Mouse (Mus musculus): Measurements from ENCODE around the gene Dot1l.

Gene Dot1l

DNA sequence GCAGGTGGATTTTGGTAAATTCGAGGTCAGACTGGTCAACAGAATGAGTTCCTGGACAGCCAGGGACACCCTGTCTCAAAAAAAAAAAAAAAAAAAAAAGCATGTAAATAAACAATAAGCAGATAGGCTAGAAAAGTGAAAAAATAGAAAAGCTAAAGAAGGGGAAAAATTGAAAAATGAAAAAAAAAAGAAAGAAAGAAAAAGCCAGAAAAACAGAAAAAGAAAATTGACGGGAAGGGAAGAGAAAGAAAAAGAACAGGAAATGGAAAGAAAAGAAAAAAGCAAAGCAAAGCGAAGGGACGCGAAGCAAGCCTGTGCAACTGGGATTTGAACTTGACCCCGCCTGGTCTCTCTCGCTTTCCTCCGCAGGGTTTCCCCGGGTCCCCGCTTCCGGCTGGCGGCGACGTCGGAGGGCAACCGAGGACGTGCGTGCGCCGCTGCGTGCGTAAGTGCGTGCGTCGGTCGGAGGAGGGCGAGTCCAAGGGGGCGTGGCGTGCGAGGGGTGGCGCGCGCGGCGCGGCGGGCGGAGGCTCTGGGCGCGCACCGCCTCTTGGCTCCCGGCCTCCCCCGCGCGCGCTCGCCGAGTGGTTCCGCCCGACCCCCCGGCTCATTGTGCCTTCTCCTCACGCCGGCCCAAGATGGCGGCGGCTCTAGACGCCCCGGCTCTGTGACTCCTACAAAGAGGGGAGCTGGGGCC lies at the start of gene Dot1l:
TSS of gene Dot1l (plus strand) at position 613 of the 697 bp plus-strand sequence.
- DNase-seq, result peak; percentile 99

GRCm38 (mm10) chr10:80705479-80705878 lies 49.5 kb upstream of the Dot1l start:
- DNase-seq, result no peak

DNA sequence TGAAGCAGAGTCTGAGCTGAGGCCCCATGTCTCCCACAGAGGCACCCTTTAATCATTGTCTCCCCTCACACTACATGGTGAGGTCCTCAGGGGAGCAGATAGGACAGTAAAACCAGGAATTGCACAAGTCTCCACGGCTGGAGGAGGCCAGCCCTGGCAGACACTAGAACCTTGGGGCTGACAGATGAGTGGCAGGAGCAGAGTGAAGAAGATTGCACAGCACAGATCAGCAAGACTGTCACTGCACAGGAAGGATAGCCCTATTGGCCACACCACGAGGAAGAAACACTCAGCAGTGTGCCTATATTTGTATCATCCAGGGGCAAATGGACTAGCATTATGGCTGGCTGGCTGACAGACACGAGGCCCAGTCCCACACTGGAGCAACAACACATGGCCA lies 44.2 kb upstream of the Dot1l start:
- no peak for DNase-seq

- no peak for DNase-seq
These were observed 37.7 kb upstream of the Dot1l start for GRCm38 (mm10) chr10:80717281-80717680.

DNA sequence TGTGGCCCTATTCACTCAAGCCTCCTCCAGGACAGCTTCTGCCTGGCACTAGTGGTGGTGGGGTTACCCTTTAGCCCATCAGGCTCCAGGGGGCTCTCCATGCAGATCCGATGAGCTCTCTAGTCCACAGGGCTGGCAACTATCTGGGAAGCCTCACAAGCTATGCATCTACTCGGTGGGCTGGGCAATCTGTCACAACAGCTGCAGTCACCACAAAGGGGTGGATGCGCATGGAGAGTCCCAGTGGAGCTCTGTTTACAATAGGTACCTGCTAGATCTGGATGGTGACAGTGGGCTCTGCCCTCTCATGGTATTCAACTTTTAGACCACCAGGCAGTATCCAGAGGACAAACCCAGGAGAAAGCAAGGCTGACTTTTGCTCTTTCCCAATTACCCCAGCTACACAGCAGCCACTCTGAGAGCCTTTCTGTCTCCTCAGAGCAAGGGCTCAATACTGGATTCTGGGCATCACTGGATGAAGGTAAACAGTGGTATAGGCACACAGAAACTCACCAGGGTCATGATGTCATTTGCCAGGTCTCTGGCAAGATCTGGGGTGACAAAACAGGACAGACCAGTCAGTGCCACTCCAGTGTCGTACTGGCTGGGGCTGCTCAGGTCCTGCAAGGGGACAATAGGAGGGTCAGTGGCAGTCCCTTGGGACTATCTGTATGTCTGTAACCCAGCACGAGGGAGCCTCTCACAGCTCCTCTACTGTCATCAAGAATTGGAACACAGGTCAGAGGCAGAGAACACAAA lies 27.5 kb upstream of the Dot1l start:
- DNase-seq, result no peak

GRCm38 (mm10) chr10:80732611-80733101 lies 22.4 kb upstream of the Dot1l start:
- DNase-seq, result no peak

DNA sequence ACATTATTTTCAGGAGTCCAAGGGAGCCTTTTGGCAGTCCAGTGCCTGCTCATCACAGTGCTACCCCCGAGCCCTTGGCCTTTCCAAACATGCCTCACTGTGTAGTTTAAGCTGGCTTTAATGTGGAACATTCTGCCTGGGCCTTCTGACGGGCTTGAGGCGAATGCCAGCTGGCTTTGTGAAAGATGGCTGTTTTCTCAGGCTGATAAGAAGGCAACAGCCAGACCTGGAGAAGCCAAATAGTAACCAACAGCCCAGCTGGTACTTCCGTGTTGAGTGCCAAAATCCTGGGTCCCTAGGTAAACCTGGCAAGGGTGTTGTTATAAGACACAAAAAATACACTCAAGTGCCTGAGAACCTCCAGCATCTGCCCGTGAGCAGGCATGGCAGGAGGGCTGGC lies 18.3 kb upstream of the Dot1l start:
- no peak for DNase-seq

GRCm38 (mm10) chr10:80738657-80739056 lies 16.3 kb upstream of the Dot1l start:
- no peak for DNase-seq

DNA sequence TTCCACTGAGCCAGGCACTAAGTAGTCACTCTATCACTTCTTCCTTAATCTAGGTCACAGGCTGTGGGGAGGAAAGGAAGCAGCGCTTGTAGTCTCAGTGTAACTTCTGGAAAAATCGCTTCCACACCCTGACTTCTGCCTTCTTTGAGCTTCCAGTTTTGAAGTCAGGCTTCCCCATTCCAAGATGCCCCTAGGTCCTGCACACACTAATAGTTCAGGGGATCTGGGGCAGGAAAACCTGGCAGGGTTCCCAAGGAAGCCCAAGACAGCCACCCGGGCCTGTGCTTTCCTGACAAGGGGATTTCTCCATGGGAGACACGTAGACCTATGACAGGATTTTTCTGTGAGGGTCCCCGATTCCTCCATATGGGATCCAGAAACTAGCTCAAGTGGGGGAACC lies 13.9 kb upstream of the Dot1l start:
- DNase-seq, result peak; percentile 23

DNA sequence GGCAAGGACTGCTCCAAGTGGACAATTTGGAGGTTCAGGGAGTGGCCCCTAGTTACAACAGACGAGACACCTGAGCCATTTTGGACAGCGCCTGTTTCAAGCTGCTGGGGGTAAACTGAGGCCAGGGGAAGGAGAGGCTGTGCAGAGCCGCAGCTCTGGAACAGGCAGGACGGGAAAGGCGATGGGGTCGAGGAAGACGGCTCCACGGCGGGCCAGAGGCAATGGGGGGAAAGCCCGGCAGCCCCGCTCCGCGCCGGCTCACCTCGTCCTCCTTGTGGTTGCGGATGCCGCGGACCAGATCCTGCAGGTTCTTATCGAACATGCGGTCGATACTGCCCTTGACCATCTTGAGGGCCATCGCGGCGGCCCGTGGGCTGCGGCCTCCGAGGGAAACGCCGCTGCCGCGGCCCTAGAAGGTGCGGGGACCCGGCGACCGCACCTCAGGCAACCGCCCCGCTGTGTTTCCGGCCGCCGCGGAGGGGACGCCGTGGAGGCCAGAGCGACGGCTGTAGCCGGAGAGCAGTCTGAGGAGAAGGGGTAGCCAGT lies 13.3 kb upstream of the Dot1l start:
- DNase-seq, result no peak

DNA sequence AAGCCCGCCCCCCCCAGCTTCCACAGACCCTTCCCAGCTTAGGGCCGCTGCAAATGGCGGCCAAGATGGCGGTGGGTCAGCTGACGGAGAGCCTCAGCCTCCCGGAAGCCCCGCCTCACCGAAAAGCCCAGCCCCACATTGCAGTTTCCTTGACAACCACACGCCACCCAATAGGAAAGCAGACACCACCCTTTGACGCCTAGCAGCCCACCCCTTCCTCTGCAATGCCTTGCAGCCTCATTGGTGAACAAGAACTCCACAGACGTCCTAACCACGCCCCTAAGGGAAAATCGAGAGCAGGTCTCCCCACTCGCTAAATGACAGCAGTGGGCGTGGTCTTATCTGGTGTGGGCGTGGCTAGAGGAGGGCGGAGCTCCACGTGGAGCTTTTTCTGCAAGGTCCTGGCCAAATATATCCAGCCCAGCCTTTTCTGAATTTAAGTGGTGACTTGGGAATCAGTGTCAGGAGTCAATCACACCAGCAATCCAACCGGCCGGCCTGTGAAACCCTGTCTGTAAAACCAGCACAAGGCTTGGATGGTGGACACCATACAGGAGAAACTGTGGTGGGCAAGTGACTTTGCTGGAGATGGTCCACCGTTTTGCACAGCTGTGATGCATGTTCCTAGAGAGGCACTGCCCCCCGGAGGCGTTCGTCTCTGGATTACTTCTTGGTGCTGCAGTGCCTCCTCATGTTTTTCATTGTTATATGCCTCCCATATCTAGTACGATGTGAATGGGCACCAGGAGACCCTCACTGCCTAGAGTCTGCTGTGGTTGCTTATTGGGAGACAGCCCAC lies 12.6 kb upstream of the Dot1l start, which contains the start of gene Ap3d1:
TSS of gene Ap3d1 (minus strand) at position 85 of the 799 bp plus-strand sequence.
- peak; percentile 98 for DNase-seq

DNA sequence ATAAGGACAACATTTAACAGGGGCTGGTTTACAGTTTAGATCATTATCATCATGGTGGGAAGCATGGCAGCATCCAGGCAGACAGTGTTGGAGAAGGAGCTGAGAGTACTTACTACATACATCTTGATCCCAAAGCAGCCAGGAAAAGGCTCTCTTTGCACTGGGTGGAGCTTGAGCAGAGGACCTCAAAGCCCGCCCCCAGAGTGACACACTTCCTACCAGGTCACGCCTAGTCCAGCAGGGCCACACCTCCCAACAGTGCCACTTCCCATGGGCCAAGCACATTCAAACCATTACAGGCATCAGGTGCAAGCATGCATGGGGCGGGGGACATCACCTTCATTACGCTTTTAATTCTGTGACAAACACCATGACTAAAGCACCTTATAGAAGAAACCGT lies 10.7 kb upstream of the Dot1l start:
- peak; percentile 59 for DNase-seq

DNA sequence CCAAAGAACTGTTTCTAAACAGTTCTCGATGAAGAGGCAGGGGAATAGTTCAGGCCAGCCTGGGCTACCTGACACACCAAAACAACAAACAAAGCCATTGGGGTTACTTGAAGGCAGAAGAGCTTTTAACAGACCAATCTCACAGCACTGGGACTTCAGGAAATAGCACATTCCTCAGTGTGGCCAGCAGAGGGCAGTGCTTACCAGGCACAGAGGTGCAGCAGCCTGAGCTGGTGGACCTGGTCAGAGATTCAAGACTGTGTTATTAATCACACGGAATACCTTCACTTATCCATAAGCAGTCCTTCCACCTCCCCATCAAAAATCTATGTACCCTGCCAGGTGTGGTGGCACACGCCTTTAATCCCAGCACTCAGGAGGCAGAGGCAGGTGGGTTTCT lies 7.6 kb upstream of the Dot1l start:
- DNase-seq, result peak; percentile 84

DNA sequence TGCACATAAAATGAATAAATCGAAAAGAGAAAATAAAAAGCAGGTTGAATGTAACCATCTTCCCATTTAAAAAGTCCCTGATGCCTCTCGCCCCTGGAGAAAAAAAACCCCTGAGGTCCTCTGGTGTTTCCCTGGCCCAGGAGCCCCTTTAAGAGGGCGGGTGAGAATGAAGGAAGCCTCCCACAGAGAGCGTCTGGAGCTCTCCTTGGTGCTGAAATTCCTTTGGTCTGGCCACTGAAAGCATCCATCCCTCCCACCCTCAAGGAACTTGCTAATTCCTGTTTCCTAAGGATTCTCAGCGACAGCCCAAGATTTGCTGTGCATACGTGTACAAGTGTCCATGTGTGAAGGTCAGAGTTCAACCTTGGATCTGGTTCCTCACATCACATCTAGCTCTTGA lies 6.4 kb upstream of the Dot1l start:
- peak; percentile 75 for DNase-seq

DNA sequence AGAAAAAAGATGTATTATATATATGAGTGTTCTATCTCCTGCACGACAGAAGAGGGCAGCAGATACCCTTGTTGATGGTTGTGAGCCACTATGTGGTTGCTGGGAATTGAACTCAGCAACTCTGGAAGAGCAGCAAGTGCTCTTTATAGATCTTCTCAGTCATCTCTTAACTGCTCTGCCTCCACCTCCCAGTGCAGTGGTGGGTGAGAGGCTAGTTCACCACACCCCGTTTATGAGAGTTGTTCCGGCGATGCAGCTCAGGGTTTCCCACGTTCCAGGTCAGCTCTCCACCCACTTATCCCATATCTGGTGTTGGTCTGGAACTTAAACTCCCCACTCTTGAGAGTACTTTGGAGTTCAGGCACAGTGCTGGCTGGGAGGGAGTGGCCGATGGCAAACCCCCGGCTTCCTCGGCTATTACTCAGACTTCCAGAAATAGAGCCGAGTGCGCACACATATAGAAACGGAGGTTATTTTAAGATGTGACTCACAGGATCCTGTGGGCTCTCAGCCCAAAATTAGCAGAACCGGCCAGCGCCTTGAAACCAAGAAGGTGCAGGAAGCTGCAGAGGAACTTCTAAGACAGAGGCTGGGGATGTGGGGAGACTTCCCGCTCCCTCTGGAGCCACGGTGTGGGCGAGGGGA lies 3.7 kb upstream of the Dot1l start:
- DNase-seq, result peak; percentile 67

GRCm38 (mm10) chr10:80752079-80752625 lies 2.9 kb upstream of the Dot1l start:
- DNase-seq, result peak; percentile 87

- DNase-seq, result no peak
These were observed 447 bp downstream of the Dot1l start for GRCm38 (mm10) chr10:80755291-80756015.

- no peak for DNase-seq
These were observed 1.1 kb downstream of the Dot1l start for GRCm38 (mm10) chr10:80756099-80756498.

- DNase-seq, result no peak
These were observed 1.5 kb downstream of the Dot1l start for GRCm38 (mm10) chr10:80756509-80756908.

DNA sequence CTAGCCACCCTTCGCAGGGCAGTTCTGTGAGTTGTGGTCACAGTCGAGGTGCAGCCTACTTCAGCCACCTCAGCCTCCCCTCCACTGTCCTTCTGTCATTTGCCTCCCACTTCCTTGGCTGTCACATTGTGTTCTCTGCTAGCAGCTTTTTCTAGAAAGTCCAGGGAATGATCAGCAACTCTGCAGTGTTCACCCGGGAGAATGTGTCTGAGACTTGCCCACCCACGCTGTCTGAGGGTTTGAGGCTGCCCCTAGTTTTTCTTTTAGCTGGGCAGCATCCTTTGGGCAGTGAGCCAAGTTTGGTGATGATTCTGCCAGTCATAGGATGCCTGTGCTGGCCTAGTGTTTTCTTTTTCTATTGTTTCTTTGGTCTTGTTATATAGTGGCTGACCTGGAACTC lies 2.0 kb downstream of the Dot1l start:
- DNase-seq, result no peak

GRCm38 (mm10) chr10:80757717-80758116 lies 2.7 kb downstream of the Dot1l start:
- DNase-seq, result peak; percentile 80
